Mouse (Mus musculus): Measurements from ENCODE around the gene 1300017J02Rik. TPM values are rescaled to one million over a fixed set of nuclear protein-coding genes. Genes with fewer than 3 reads are reported as not detected.

The 1300017J02Rik gene
- polyA plus RNA-seq, 1 experiment from 2014 or later = 2.5 TPM

- Histone ChIP-seq H3K4me3 (no peak overlapping the region), H3K27me3 (no peaks in the 10 kb centered on the region), H3K9ac (replicated peaks) (no peak overlapping the region), H3K4me1 (no peaks in the 10 kb centered on the region), H3K36me3 (no peaks in the 10 kb centered on the region), H3K27ac (replicated peaks) (no peak overlapping the region), H3K9me3 (no peaks in the 10 kb centered on the region), H3K4me2 (replicated peaks) (no peak overlapping the region)
- 88% methylated on average over 5 of the region's 5 CpGs for WGBS
- no peak for ATAC-seq (ENCODE audit: low FRiP score, low read depth)
Measured at GRCm38 (mm10) chr9:103252906-103253305, 52.0 kb downstream of the 1300017J02Rik start.

- H3K36me3 ChIP-seq = no peaks in the 10 kb centered on the region
- H3K4me1 ChIP-seq = no peaks in the 10 kb centered on the region
- no peak overlapping the region for H3K4me3 ChIP-seq
- H3K27ac ChIP-seq (replicated peaks) = no peak overlapping the region
- no peak overlapping the region for H3K9ac ChIP-seq (replicated peaks)
- WGBS = 61% methylated on average over 4 of the region's 4 CpGs
- no peak overlapping the region for H3K4me2 ChIP-seq (replicated peaks)
- ATAC-seq (ENCODE audit: low FRiP score, low read depth) = no peak
- H3K9me3 ChIP-seq = no peaks in the 10 kb centered on the region
- H3K27me3 ChIP-seq = no peaks in the 10 kb centered on the region
Measured at GRCm38 (mm10) chr9:103248618-103249017, 56.3 kb downstream of the 1300017J02Rik start.

GRCm38 (mm10) chr9:103246526-103247168 lies 58.2 kb downstream of the 1300017J02Rik start:
- H3K27ac ChIP-seq (replicated peaks) = no peak overlapping the region
- WGBS = 89% methylated on average over 8 of the region's 8 CpGs
- H3K9ac ChIP-seq (replicated peaks) = no peak overlapping the region
- no peak overlapping the region for H3K4me3 ChIP-seq
- no peaks in the 10 kb centered on the region for H3K4me1 ChIP-seq
- H3K27me3 ChIP-seq = no peaks in the 10 kb centered on the region
- H3K9me3 ChIP-seq = no peaks in the 10 kb centered on the region
- H3K4me2 ChIP-seq (replicated peaks) = no peak overlapping the region
- no peak for ATAC-seq (ENCODE audit: low FRiP score, low read depth)
- no peaks in the 10 kb centered on the region for H3K36me3 ChIP-seq

GRCm38 (mm10) chr9:103243640-103244039 lies 61.2 kb downstream of the 1300017J02Rik start:
- ATAC-seq (ENCODE audit: low FRiP score, low read depth) = no peak
- 93% methylated on average over 4 of the region's 4 CpGs for WGBS
- Histone ChIP-seq H3K4me3 (no peak overlapping the region), H3K4me2 (replicated peaks) (no peak overlapping the region), H3K36me3 (no peaks in the 10 kb centered on the region), H3K27ac (replicated peaks) (no peak overlapping the region), H3K27me3 (no peaks in the 10 kb centered on the region), H3K4me1 (no peaks in the 10 kb centered on the region), H3K9ac (replicated peaks) (no peak overlapping the region), H3K9me3 (no peaks in the 10 kb centered on the region)

- H3K4me3 ChIP-seq = no peak overlapping the region
- no peak overlapping the region for H3K9ac ChIP-seq (replicated peaks)
- 83% methylated on average over 2 of the region's 2 CpGs for WGBS
- H3K27ac ChIP-seq (replicated peaks) = no peak overlapping the region
- H3K9me3 ChIP-seq = no peaks in the 10 kb centered on the region
- no peak overlapping the region for H3K4me2 ChIP-seq (replicated peaks)
- no peak for ATAC-seq (ENCODE audit: low FRiP score, low read depth)
- no peaks in the 10 kb centered on the region for H3K36me3 ChIP-seq
- H3K27me3 ChIP-seq = no peaks in the 10 kb centered on the region
- no peaks in the 10 kb centered on the region for H3K4me1 ChIP-seq
Measured at GRCm38 (mm10) chr9:103241206-103241605, 63.7 kb downstream of the 1300017J02Rik start.

GRCm38 (mm10) chr9:103239471-103239870 lies 65.4 kb downstream of the 1300017J02Rik start:
- no peak for ATAC-seq (ENCODE audit: low FRiP score, low read depth)
- no peak overlapping the region for H3K4me2 ChIP-seq (replicated peaks)

GRCm38 (mm10) chr9:103234565-103235165 lies 70.2 kb downstream of the 1300017J02Rik start:
- peaks cover 10% of the 10 kb centered on the region for H3K4me1 ChIP-seq
- WGBS = 63% methylated on average over 7 of the region's 7 CpGs
- ATAC-seq (ENCODE audit: low FRiP score, low read depth) = no peak
- no peaks in the 10 kb centered on the region for H3K27me3 ChIP-seq
- H3K9ac ChIP-seq (replicated peaks) = no peak overlapping the region
- H3K36me3 ChIP-seq = no peaks in the 10 kb centered on the region
- no peak overlapping the region for H3K4me2 ChIP-seq (replicated peaks)
- no peaks in the 10 kb centered on the region for H3K9me3 ChIP-seq
- H3K27ac ChIP-seq (replicated peaks) = no peak overlapping the region
- no peak overlapping the region for H3K4me3 ChIP-seq

More at GRCm38 (mm10) chr9:103239471-103239870, 65.4 kb downstream of the 1300017J02Rik start:
- 84% methylated on average over 6 of the region's 6 CpGs for WGBS
- H3K27ac ChIP-seq (replicated peaks) = no peak overlapping the region
- peaks cover 4% of the 10 kb centered on the region; the same call in 1 of the 2 replicates for H3K4me1 ChIP-seq
- no peaks in the 10 kb centered on the region for H3K9me3 ChIP-seq
- H3K36me3 ChIP-seq = no peaks in the 10 kb centered on the region
- H3K9ac ChIP-seq (replicated peaks) = no peak overlapping the region
- no peaks in the 10 kb centered on the region for H3K27me3 ChIP-seq
- no peak overlapping the region for H3K4me3 ChIP-seq

GRCm38 (mm10) chr9:103234059-103234458 lies 70.8 kb downstream of the 1300017J02Rik start:
- H3K9me3 ChIP-seq = no peaks in the 10 kb centered on the region
- no peak overlapping the region for H3K27ac ChIP-seq (replicated peaks)

GRCm38 (mm10) chr9:103233006-103233395 lies 71.9 kb downstream of the 1300017J02Rik start:
- ATAC-seq (ENCODE audit: low FRiP score, low read depth) = no peak
- H3K4me1 ChIP-seq = peaks cover 10% of the 10 kb centered on the region
- no peaks in the 10 kb centered on the region for H3K36me3 ChIP-seq
- 71% methylated on average over 7 of the region's 7 CpGs for WGBS
- H3K27ac ChIP-seq (replicated peaks) = no peak overlapping the region
- H3K27me3 ChIP-seq = no peaks in the 10 kb centered on the region
- H3K9me3 ChIP-seq = no peaks in the 10 kb centered on the region
- no peak overlapping the region for H3K4me3 ChIP-seq
- H3K9ac ChIP-seq (replicated peaks) = no peak overlapping the region
- no peak overlapping the region for H3K4me2 ChIP-seq (replicated peaks)

More at GRCm38 (mm10) chr9:103234059-103234458, 70.8 kb downstream of the 1300017J02Rik start:
- WGBS = 82% methylated on average over 7 of the region's 7 CpGs
- peaks cover 10% of the 10 kb centered on the region for H3K4me1 ChIP-seq
- H3K9ac ChIP-seq (replicated peaks) = no peak overlapping the region
- no peak overlapping the region for H3K4me2 ChIP-seq (replicated peaks)
- no peak for ATAC-seq (ENCODE audit: low FRiP score, low read depth)
- no peak overlapping the region for H3K4me3 ChIP-seq
- H3K27me3 ChIP-seq = no peaks in the 10 kb centered on the region
- no peaks in the 10 kb centered on the region for H3K36me3 ChIP-seq

GRCm38 (mm10) chr9:103232232-103233005 lies 72.5 kb downstream of the 1300017J02Rik start:
- peaks cover 10% of the 10 kb centered on the region for H3K4me1 ChIP-seq
- no peaks in the 10 kb centered on the region for H3K27me3 ChIP-seq
- 84% methylated on average over 7 of the region's 7 CpGs for WGBS
- H3K27ac ChIP-seq (replicated peaks) = no peak overlapping the region
- no peaks in the 10 kb centered on the region for H3K36me3 ChIP-seq
- H3K9me3 ChIP-seq = no peaks in the 10 kb centered on the region
- H3K4me3 ChIP-seq = no peak overlapping the region
- H3K9ac ChIP-seq (replicated peaks) = no peak overlapping the region
- H3K4me2 ChIP-seq (replicated peaks) = no peak overlapping the region
- ATAC-seq (ENCODE audit: low FRiP score, low read depth) = no peak

GRCm38 (mm10) chr9:103230151-103230951 lies 74.5 kb downstream of the 1300017J02Rik start, which contains the start of the genes Gm20425 and Trf:
Gm20425 (minus strand) TSS chr9:103230307.
Trf (minus strand) TSS chr9:103230444.
- no peaks in the 10 kb centered on the region for H3K27me3 ChIP-seq
- no peaks in the 10 kb centered on the region for H3K9me3 ChIP-seq
- no peaks in the 10 kb centered on the region for H3K36me3 ChIP-seq
- 61% methylated on average over 27 of the region's 29 CpGs for WGBS
- ATAC-seq (ENCODE audit: low FRiP score, low read depth) = 0 out of 2 replicates have a peak, but pooled peaks have one; percentile 19
- peaks cover 10% of the 10 kb centered on the region for H3K4me1 ChIP-seq
- H3K9ac ChIP-seq (replicated peaks) = 0 out of 2 replicates have a peak within 1 kb of the TSS, but pooled peaks have one; percentile 11
- H3K27ac ChIP-seq (replicated peaks) = no peak within 1 kb of the TSS
- H3K4me3 ChIP-seq = no peak within 1 kb of the TSS
- H3K4me2 ChIP-seq (replicated peaks) = peak within 1 kb of the TSS; percentile 26

All from midbrain, embryonic 12.5 days (tissue).